Mouse (Mus musculus) stomach, embryonic 16.5 days (tissue): Measurements from ENCODE around the gene Rtkn. TPM values are rescaled to one million over a fixed set of nuclear protein-coding genes. Genes with fewer than 3 reads are reported as not detected.
A peak's percentile ranks its signal among the peaks of the same experiment; 100 is the strongest.

Experiments used
- ATAC-seq: fragments of 200-750 bp; cut with Nextera tagmentation; 2 replicates; pipeline ENCODE4 v1.8.0; 2017; ENCODE audit warnings: moderate number of reproducible peaks, moderate TSS enrichment; ENCODE audit not compliant: insufficient read depth, low FRiP score
- H3K27ac ChIP-seq: fragments of 300-500 bp; sonication (generic); 2 replicates; pipeline ENCODE4 v1.5.1; 2014; ENCODE audit warnings: low read length
- H3K27me3 ChIP-seq: fragments of 300-500 bp; sonication (generic); 2 replicates; pipeline ENCODE4 v1.6.1; 2014; ENCODE audit warnings: low read length, control low read depth, mixed read lengths; ENCODE audit not compliant: control insufficient read depth, insufficient read depth
- H3K36me3 ChIP-seq: fragments of 300-500 bp; sonication (generic); 2 replicates; pipeline ENCODE4 v1.6.1; 2014; ENCODE audit warnings: low read length; ENCODE audit not compliant: control insufficient read depth, insufficient read depth
- H3K4me1 ChIP-seq: fragments of 300-500 bp; sonication (generic); 2 replicates; pipeline ENCODE4 v1.6.1; 2014; ENCODE audit warnings: low read length, control low read depth, mixed read lengths; ENCODE audit not compliant: control insufficient read depth, insufficient read depth
- H3K4me2 ChIP-seq: fragments of 300-500 bp; sonication (generic); 2 replicates; pipeline ENCODE4 v1.6.1; 2014; ENCODE audit warnings: low read depth, low read length, mixed read lengths
- H3K4me3 ChIP-seq: fragments of 300-500 bp; sonication (generic); replicated peaks from 2 replicates; pipeline ENCODE4 v1.5.1; 2014; ENCODE audit warnings: mild to moderate bottlenecking, low read length
- H3K9ac ChIP-seq: fragments of 300-500 bp; sonication (generic); 2 replicates; pipeline ENCODE4 v1.6.1; 2014; ENCODE audit warnings: low read length
- H3K9me3 ChIP-seq: fragments of 300-500 bp; sonication (generic); replicated peaks from 2 replicates; pipeline ENCODE4 v1.6.1; 2016; ENCODE audit warnings: low read length, control low read depth; ENCODE audit not compliant: control insufficient read depth
- WGBS: fragments of 180-500 bp; shearing (Covaris S2); extraction: QIAGEN DNeasy Blood & Tissue Kit; methylation state at CpG from one replicate; pipeline ENCODE4 v1.1.7; 2014; 5-methylcytosine and 5-hydroxymethylcytosine counted together
- polyA plus RNA-seq: library from polyadenylated mRNA; unstranded; fragments of >200 nt; fragmentation: Nextera tagmentation; extraction: Ambion mirVana; gene quantifications from 2 replicates; pipeline ENCODE4 v1.2.1, GENCODE M21; 2015

The Rtkn gene
- polyA plus RNA-seq, 1 experiment from 2014 or later, result 39.7 TPM

DNA sequence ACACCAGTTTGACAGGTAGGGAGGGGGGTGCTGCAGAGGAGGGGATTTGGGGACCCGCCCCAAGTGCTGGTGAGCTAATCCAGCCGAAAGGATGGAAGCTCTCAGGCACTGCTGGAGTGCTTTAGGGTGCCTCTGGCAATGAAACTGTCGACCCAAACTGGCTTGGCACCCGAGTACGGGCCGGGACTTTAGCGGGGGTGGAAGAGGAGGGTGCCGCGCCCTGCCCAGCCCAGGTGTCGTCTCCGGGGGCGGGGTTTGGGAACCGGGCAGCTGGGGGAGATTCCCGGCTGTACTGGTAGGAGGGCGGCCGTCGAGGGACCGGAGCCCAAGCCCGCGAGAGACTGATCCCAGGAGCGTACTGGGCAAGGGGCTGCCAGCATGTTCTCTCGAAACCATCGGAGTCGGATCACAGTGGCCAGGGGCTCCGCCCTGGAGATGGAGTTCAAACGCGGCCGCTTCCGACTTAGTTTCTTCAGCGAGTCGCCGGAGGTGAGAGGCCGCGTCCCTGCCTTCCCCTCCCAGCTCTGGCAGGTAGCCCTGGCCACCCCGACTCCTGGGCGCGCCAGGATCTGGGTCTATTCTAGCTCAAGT is 403 bp downstream of the Rtkn start:
- peaks cover 35% of the 10 kb centered on the region for H3K4me1 ChIP-seq
- H3K4me3 ChIP-seq, result peak overlapping the region; percentile 54
- peak overlapping the region; percentile 66 for H3K4me2 ChIP-seq
- H3K27ac ChIP-seq, result peak overlapping the region; percentile 99
- ATAC-seq, result peak; percentile 4; the same call in 1 of the 2 replicates
- peak overlapping the region; percentile 85 for H3K9ac ChIP-seq
- no peaks in the 10 kb centered on the region for H3K27me3 ChIP-seq
- no peaks in the 10 kb centered on the region for H3K9me3 ChIP-seq
- no peaks in the 10 kb centered on the region for H3K36me3 ChIP-seq
- 4% methylated on average over 37 of the region's 37 CpGs for WGBS

DNA sequence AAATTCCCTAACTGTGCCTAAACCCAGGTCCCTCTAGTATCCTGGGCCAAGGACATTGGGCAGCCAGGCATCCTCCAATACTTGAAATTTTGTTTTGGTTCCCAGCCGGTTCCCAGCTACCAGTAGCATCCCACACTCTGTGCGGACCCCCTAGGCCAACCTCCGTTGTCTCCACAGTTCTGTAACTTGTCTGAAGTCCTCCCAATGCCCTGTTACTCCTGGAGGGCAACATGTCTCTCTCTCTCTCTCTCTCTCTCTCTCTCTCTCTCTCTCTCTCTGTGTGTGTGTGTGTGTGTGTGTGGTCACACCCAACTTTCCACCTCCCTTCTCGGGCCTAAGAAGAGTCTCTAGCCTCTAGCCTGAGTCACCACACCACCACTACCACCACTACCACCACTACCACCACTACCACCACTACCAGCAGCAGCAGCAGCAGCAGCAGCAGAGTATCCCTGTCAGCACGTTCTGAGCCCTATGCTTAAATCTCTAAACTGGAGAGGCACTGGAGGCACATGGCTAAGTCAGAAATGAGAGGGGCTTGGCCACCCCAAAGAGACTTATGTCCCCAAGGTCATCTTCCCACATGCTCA is 1.1 kb downstream of the Rtkn start:
- H3K27me3 ChIP-seq, result no peaks in the 10 kb centered on the region
- peak overlapping the region; percentile 66 for H3K4me2 ChIP-seq
- peak overlapping the region; percentile 85 for H3K9ac ChIP-seq
- H3K4me1 ChIP-seq, result peaks cover 29% of the 10 kb centered on the region
- H3K36me3 ChIP-seq, result no peaks in the 10 kb centered on the region
- WGBS, result 17% methylated on average over 5 of the region's 5 CpGs
- no peaks in the 10 kb centered on the region for H3K9me3 ChIP-seq
- ATAC-seq, result no peak
- peak overlapping the region; percentile 54 for H3K4me3 ChIP-seq
- peak overlapping the region; percentile 99 for H3K27ac ChIP-seq

DNA sequence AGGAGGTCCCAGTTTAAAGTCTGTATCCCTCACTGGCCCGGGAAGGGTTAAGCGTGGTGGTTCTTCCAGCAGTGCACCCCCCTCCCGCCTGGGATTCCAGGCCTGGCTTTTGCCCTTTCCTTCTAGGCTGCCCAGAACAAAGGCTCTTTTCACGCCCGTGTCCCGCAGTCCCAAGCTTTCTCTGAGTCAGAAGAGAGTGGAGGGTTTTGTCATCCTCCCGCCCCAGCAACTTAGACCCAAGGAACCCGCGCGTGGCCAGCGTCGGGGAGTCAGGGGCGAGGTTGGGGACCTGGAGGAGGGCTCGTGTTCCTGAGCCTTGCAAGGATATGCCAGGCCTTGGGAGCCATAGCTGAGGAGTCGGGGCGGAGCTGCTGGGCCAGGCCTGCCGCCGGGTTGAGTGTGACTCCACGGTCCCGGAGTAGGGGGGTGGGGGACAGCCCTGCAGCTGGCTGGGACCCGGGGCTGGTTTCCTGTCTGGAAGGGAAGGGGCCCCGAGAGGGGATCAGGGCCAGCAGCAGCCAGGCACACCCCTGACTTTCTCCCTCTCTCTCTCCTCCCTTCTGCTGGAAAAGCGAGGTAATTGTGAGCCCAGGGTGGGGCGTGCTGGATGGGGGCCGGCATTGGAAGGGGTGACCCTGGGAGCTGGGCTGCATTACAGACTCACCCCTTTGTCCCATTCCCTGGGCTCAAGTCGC is 1.8 kb downstream of the Rtkn start:
- WGBS, result under 1% methylated on average over 26 of the region's 26 CpGs

DNA sequence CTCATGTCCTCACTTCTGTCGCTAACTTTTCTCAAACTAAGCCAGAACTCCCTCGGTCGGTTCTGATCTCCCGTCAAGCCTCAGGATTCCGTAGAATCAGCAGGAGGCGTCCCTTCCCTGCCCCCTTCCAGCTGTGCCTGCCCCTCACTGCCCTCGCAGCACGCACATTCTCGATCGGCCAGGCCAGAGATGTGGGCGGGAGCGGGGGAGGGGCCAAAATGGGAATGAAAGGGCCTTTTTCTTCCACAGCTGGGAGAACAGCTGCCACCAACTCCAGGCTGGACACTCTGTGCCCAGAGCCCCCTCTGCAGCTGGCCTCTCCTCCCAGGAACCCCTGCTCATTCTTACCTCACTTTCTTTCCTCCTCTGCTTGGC is 2.3 kb downstream of the Rtkn start:
- Histone ChIP-seq H3K9ac (peak overlapping the region; percentile 85), H3K36me3 (no peaks in the 10 kb centered on the region), H3K4me3 (peak overlapping the region; percentile 54), H3K27ac (peak overlapping the region; percentile 99), H3K4me2 (peak overlapping the region; percentile 66), H3K4me1 (peaks cover 36% of the 10 kb centered on the region), H3K27me3 (no peaks in the 10 kb centered on the region), H3K9me3 (no peaks in the 10 kb centered on the region)
- 0% methylated on average over 12 of the region's 12 CpGs for WGBS
- peak; percentile 86 for ATAC-seq

More for the DNA sequence above, 1.8 kb downstream of the Rtkn start:
- no peaks in the 10 kb centered on the region for H3K36me3 ChIP-seq
- peak overlapping the region; percentile 99 for H3K27ac ChIP-seq
- peak overlapping the region; percentile 54 for H3K4me3 ChIP-seq
- peaks cover 31% of the 10 kb centered on the region for H3K4me1 ChIP-seq
- no peaks in the 10 kb centered on the region for H3K9me3 ChIP-seq
- peak overlapping the region; percentile 85 for H3K9ac ChIP-seq
- peak overlapping the region; percentile 66 for H3K4me2 ChIP-seq
- ATAC-seq, result peak; percentile 84
- no peaks in the 10 kb centered on the region for H3K27me3 ChIP-seq

DNA sequence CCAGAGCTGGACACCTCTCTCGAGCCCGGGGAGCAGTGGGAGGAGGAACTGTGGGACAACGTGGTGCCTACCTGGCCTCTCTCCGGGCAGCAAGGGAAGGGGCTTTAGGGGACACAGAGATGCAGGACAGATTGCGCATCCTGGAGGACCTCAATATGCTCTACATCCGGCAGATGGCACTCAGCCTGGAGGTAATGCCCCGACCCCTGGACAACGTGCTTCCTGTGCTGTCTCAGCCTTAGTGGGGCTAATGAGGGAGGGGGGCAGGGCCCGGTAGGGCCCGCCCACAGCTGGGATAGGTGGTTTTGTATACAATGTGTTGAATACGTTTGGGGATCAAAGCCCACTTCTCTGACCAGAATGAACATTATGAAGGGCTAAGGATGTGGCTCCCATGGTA is 2.8 kb downstream of the Rtkn start:
- Histone ChIP-seq H3K4me3 (peak overlapping the region; percentile 54), H3K27ac (peak overlapping the region; percentile 99), H3K4me1 (peaks cover 38% of the 10 kb centered on the region), H3K9me3 (no peaks in the 10 kb centered on the region), H3K9ac (peak overlapping the region; percentile 85), H3K27me3 (no peaks in the 10 kb centered on the region), H3K36me3 (no peaks in the 10 kb centered on the region), H3K4me2 (peak overlapping the region; percentile 66)
- 0 out of 2 replicates have a peak, but pooled peaks have one; percentile 7 for ATAC-seq
- under 1% methylated on average over 11 of the region's 11 CpGs for WGBS

DNA sequence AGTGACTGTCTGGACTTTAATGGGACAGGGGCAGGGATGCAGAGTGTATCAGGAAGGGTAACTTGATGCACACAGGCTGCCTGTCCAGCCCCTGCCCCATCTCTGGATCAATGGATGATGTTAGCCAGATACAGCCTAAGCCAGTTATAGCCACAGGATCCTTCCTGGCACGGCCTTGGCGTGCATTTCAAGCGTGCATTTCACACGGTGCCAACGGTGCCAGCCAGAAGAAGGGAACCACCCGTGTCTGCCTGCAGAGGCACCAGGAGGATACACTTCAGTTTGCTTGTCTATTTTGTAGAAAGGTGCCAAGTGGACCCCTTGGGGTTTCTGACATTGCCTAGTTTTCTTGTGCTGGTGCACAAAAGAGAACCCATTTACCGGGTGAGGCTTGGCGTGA is 4.8 kb downstream of the Rtkn start:
- no peak overlapping the region for H3K4me2 ChIP-seq
- H3K9me3 ChIP-seq, result no peaks in the 10 kb centered on the region
- H3K36me3 ChIP-seq, result no peaks in the 10 kb centered on the region
- ATAC-seq, result no peak
- no peak overlapping the region for H3K27ac ChIP-seq
- WGBS, result 86% methylated on average over 8 of the region's 8 CpGs
- no peak overlapping the region for H3K4me3 ChIP-seq
- peaks cover 35% of the 10 kb centered on the region for H3K4me1 ChIP-seq
- H3K27me3 ChIP-seq, result no peaks in the 10 kb centered on the region
- no peak overlapping the region for H3K9ac ChIP-seq

DNA sequence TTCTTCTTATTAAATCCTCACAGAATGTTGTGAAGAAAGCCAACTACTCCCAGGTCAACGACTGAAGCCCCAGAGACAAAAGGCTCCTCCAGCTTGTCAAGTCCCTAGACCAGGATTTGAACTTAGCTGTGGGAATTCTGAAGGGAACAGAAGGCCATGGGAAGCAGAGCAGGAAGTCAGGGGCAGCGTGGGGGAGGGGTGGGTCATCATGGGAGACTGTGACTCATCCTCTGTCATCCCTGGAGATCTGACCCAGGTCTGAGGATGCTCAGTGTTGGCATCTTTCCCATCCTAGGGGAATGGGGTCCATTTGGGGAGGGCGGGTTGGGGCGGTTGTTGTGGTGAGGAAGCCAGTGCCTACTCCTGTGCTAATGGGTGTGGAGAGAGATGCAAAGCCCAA is 6.4 kb downstream of the Rtkn start:
- Histone ChIP-seq H3K27ac (peak overlapping the region; percentile 61), H3K4me1 (peaks cover 28% of the 10 kb centered on the region), H3K9me3 (no peaks in the 10 kb centered on the region), H3K4me2 (peak overlapping the region; percentile 57), H3K36me3 (no peaks in the 10 kb centered on the region), H3K4me3 (peak overlapping the region; percentile 30; the same call in 1 of the 2 replicates), H3K9ac (peak overlapping the region; percentile 64), H3K27me3 (no peaks in the 10 kb centered on the region)
- 48% methylated on average over 4 of the region's 4 CpGs for WGBS
- ATAC-seq, result no peak

DNA sequence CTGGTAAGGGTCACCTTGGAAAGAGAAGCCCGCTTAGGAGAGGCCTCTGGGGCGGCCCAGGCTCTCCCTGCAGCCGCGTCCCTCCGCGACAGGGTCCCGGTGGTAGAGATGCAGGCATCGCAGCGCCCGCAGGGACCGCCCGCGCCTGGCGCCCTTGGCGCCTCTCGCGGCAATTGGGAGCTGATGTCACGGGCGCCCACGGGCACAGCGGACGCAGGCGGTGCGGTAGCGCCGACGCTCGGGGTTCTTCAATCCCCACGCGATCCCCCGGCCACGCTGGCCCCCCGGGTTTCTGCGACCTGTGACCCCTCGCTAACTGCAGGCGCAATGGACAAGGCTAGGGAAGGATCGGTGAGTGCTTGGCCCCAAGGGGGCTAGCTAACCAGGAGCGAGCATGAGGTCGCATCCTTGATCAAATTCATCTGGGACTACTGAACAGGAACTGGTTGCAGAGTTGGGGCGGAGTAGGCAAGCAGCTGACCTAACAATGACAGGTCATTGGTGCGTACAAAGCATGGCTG is 7.0 kb downstream of the Rtkn start:
- H3K4me2 ChIP-seq, result peak overlapping the region; percentile 57
- 10% methylated on average over 41 of the region's 41 CpGs for WGBS
- peaks cover 28% of the 10 kb centered on the region for H3K4me1 ChIP-seq
- ATAC-seq, result no peak
- H3K4me3 ChIP-seq, result peak overlapping the region; percentile 30
- H3K9me3 ChIP-seq, result no peaks in the 10 kb centered on the region
- H3K36me3 ChIP-seq, result 0 out of 2 replicates have a peak, but pooled peaks cover 2% of the 10 kb centered on the region
- no peaks in the 10 kb centered on the region for H3K27me3 ChIP-seq
- peak overlapping the region; percentile 64 for H3K9ac ChIP-seq
- H3K27ac ChIP-seq, result peak overlapping the region; percentile 61

DNA sequence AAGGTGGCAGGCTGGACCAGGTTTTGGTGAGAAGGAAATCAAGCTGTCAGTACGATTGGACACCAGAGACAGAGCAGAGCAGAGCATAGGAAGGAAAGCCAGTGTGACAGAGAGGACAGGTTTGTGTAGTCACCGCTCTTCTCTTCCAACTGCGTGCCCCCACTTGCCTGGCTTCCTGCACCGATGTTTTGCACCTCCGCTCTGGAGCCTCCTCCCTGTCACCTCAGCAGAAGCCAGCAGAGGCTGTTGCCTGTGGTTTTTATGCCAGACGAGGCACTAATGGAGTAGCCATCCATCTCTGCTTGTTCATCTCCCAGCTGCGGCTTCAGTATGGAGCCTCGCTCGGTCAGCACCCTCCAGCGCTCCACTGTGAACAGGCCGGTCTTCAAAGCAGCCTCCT is 7.6 kb downstream of the Rtkn start:
- Histone ChIP-seq H3K4me2 (peak overlapping the region; percentile 57), H3K9ac (peak overlapping the region; percentile 64; the same call in 1 of the 2 replicates), H3K4me3 (no peak overlapping the region), H3K9me3 (no peaks in the 10 kb centered on the region), H3K27ac (peak overlapping the region; percentile 61), H3K36me3 (0 out of 2 replicates have a peak, but pooled peaks cover 4% of the 10 kb centered on the region), H3K27me3 (no peaks in the 10 kb centered on the region), H3K4me1 (peaks cover 25% of the 10 kb centered on the region)
- no peak for ATAC-seq
- 50% methylated on average over 11 of the region's 11 CpGs for WGBS
